Mouse (Mus musculus) limb, embryonic 12.5 days (tissue): Measurements from ENCODE around the gene Peli2. TPM values are rescaled to one million over a fixed set of nuclear protein-coding genes. Genes with fewer than 3 reads are reported as not detected.
"Not testable (repeated sequence)": the region's sequence is repeated elsewhere in the genome, so short reads cannot be mapped to it uniquely, and the experiment has no call there.

Experiments
- ATAC-seq: fragments of 200-750 bp; cut with Nextera tagmentation; 2 replicates; pipeline ENCODE4 v1.8.0; 2017; ENCODE audit warnings: low read depth, moderate TSS enrichment; ENCODE audit not compliant: insufficient number of reproducible peaks, insufficient read depth, low FRiP score, low TSS enrichment
- H3K27ac ChIP-seq: fragments of 300-500 bp; sonication (generic); 2 replicates; pipeline ENCODE4 v1.5.1; 2016; ENCODE audit warnings: mild to moderate bottlenecking, moderate library complexity
- H3K27me3 ChIP-seq: fragments of 300-500 bp; sonication (generic); 2 replicates; pipeline ENCODE4 v1.6.1; 2016; ENCODE audit warnings: mild to moderate bottlenecking, moderate library complexity
- H3K36me3 ChIP-seq: fragments of 300-500 bp; sonication (generic); 2 replicates; pipeline ENCODE4 v1.6.1; 2016; ENCODE audit warnings: mild to moderate bottlenecking, moderate library complexity
- H3K4me1 ChIP-seq: fragments of 300-500 bp; sonication (generic); replicated peaks from 2 replicates; pipeline ENCODE4 v1.6.1; 2016
- H3K4me2 ChIP-seq: fragments of 300-500 bp; sonication (generic); 2 replicates; pipeline ENCODE4 v1.6.1; 2016; ENCODE audit warnings: mild to moderate bottlenecking, moderate library complexity
- H3K4me3 ChIP-seq: fragments of 300-500 bp; sonication (generic); replicated peaks from 2 replicates; pipeline ENCODE4 v1.5.1; 2016; ENCODE audit warnings: mild to moderate bottlenecking
- H3K9ac ChIP-seq: fragments of 300-500 bp; sonication (generic); replicated peaks from 2 replicates; pipeline ENCODE4 v1.6.1; 2016; ENCODE audit warnings: mild to moderate bottlenecking, moderate library complexity
- H3K9me3 ChIP-seq: fragments of 300-500 bp; sonication (generic); 2 replicates; pipeline ENCODE4 v1.6.1; 2016; ENCODE audit warnings: mild to moderate bottlenecking, moderate library complexity
- WGBS: fragments of 180-500 bp; shearing (Covaris S2); methylation state at CpG from one replicate; pipeline ENCODE4 v1.1.7; 2016; 5-methylcytosine and 5-hydroxymethylcytosine counted together
- polyA plus RNA-seq: library from polyadenylated mRNA; unstranded; fragments of >200 nt; fragmentation: Nextera tagmentation; extraction: Ambion mirVana; gene quantifications from 2 replicates; pipeline ENCODE4 v1.2.1, GENCODE M21; 2016

Peli2 gene
- 12.3 and 12.6 TPM in 2 replicates for polyA plus RNA-seq

- Histone ChIP-seq H3K36me3 (no peaks in the 10 kb centered on the region), H3K27ac (peak within 1 kb of the TSS; percentile 90), H3K9me3 (no peaks in the 10 kb centered on the region), H3K9ac (peak within 1 kb of the TSS; percentile 89), H3K27me3 (peaks cover 6% of the 10 kb centered on the region; the same call in 1 of the 2 replicates), H3K4me1 (peaks cover 42% of the 10 kb centered on the region), H3K4me2 (peak within 1 kb of the TSS; percentile 81), H3K4me3 (peak within 1 kb of the TSS; percentile 84)
- WGBS: under 1% methylated on average over 115 of the region's 117 CpGs
- peak; percentile 60 for ATAC-seq
These were observed at the start of gene Peli2 for GRCm38 (mm10) chr14:48120752-48121528. Gene Peli2, plus strand, starts transcription at chr14:48120823.

- Histone ChIP-seq H3K27ac (no peak overlapping the region), H3K9me3 (no peaks in the 10 kb centered on the region), H3K4me1 (no peaks in the 10 kb centered on the region), H3K4me3 (no peak overlapping the region), H3K36me3 (no peaks in the 10 kb centered on the region), H3K4me2 (no peak overlapping the region), H3K27me3 (no peaks in the 10 kb centered on the region), H3K9ac (no peak overlapping the region)
- 88% methylated on average over 4 of the region's 4 CpGs for WGBS
- ATAC-seq: no peak
These were observed 48.5 kb upstream of the Peli2 start for GRCm38 (mm10) chr14:48072104-48072503.

GRCm38 (mm10) chr14:48073247-48074161 lies 47.1 kb upstream of the Peli2 start:
- WGBS: 65% methylated on average over 24 of the region's 24 CpGs
- H3K36me3 ChIP-seq: no peaks in the 10 kb centered on the region
- H3K9me3 ChIP-seq: no peaks in the 10 kb centered on the region
- no peaks in the 10 kb centered on the region for H3K4me1 ChIP-seq
- no peak for ATAC-seq
- no peak overlapping the region for H3K9ac ChIP-seq
- no peak overlapping the region for H3K4me2 ChIP-seq
- H3K27ac ChIP-seq: no peak overlapping the region
- no peaks in the 10 kb centered on the region for H3K27me3 ChIP-seq
- no peak overlapping the region for H3K4me3 ChIP-seq

- not testable (repeated sequence) for H3K9me3 ChIP-seq, H3K4me3 ChIP-seq, ATAC-seq, H3K36me3 ChIP-seq, H3K9ac ChIP-seq, H3K27ac ChIP-seq, H3K4me2 ChIP-seq, H3K27me3 ChIP-seq
- WGBS: 94% methylated on average over 17 of the region's 17 CpGs
- peaks cover 10% of the 10 kb centered on the region for H3K4me1 ChIP-seq
These were observed 41.0 kb upstream of the Peli2 start for GRCm38 (mm10) chr14:48079574-48079973.

GRCm38 (mm10) chr14:48083836-48084812 lies 36.5 kb upstream of the Peli2 start:
- no peaks in the 10 kb centered on the region for H3K27me3 ChIP-seq
- WGBS: 19% methylated on average over 14 of the region's 14 CpGs
- peaks cover 18% of the 10 kb centered on the region for H3K4me1 ChIP-seq
- ATAC-seq: no peak; the same call in 1 of the 2 replicates
- H3K4me2 ChIP-seq: peak overlapping the region; percentile 35
- H3K27ac ChIP-seq: peak overlapping the region; percentile 66
- no peaks in the 10 kb centered on the region for H3K36me3 ChIP-seq
- no peaks in the 10 kb centered on the region for H3K9me3 ChIP-seq
- no peak overlapping the region for H3K9ac ChIP-seq
- no peak overlapping the region for H3K4me3 ChIP-seq

- WGBS: 46% methylated on average over 7 of the region's 7 CpGs
- peaks cover 21% of the 10 kb centered on the region for H3K4me1 ChIP-seq
- H3K9me3 ChIP-seq: no peaks in the 10 kb centered on the region
- H3K27me3 ChIP-seq: no peaks in the 10 kb centered on the region
- no peak for ATAC-seq
- H3K9ac ChIP-seq: no peak overlapping the region
- no peak overlapping the region for H3K27ac ChIP-seq
- H3K36me3 ChIP-seq: no peaks in the 10 kb centered on the region
- H3K4me2 ChIP-seq: no peak overlapping the region
- H3K4me3 ChIP-seq: no peak overlapping the region
These were observed 33.8 kb upstream of the Peli2 start for GRCm38 (mm10) chr14:48086682-48087297.

GRCm38 (mm10) chr14:48087298-48087830 lies 33.3 kb upstream of the Peli2 start:
- H3K9ac ChIP-seq: no peak overlapping the region
- no peak overlapping the region for H3K4me2 ChIP-seq
- 49% methylated on average over 8 of the region's 8 CpGs for WGBS
- no peaks in the 10 kb centered on the region for H3K27me3 ChIP-seq
- H3K4me1 ChIP-seq: peaks cover 21% of the 10 kb centered on the region
- H3K4me3 ChIP-seq: no peak overlapping the region
- no peaks in the 10 kb centered on the region for H3K36me3 ChIP-seq
- no peaks in the 10 kb centered on the region for H3K9me3 ChIP-seq
- H3K27ac ChIP-seq: no peak overlapping the region
- no peak for ATAC-seq

- WGBS: 66% methylated on average over 4 of the region's 4 CpGs
- Histone ChIP-seq H3K9ac (no peak overlapping the region), H3K27me3 (no peaks in the 10 kb centered on the region), H3K36me3 (no peaks in the 10 kb centered on the region), H3K27ac (no peak overlapping the region), H3K4me3 (no peak overlapping the region), H3K4me2 (no peak overlapping the region), H3K9me3 (no peaks in the 10 kb centered on the region), H3K4me1 (peaks cover 7% of the 10 kb centered on the region; the same call in 1 of the 2 replicates)
- ATAC-seq: no peak
These were observed 30.2 kb upstream of the Peli2 start for GRCm38 (mm10) chr14:48090465-48090864.

- Histone ChIP-seq H3K36me3 (no peaks in the 10 kb centered on the region), H3K4me2 (no peak overlapping the region), H3K27me3 (no peaks in the 10 kb centered on the region), H3K4me1 (peaks cover 7% of the 10 kb centered on the region; the same call in 1 of the 2 replicates), H3K27ac (no peak overlapping the region), H3K4me3 (no peak overlapping the region), H3K9ac (no peak overlapping the region), H3K9me3 (no peaks in the 10 kb centered on the region)
- ATAC-seq: no peak
- WGBS: 83% methylated on average over 8 of the region's 8 CpGs
These were observed 29.5 kb upstream of the Peli2 start for GRCm38 (mm10) chr14:48091160-48091559.

GRCm38 (mm10) chr14:48098253-48098652 lies 22.4 kb upstream of the Peli2 start:
- 59% methylated on average over 6 of the region's 6 CpGs for WGBS
- H3K4me3 ChIP-seq: no peak overlapping the region
- no peaks in the 10 kb centered on the region for H3K9me3 ChIP-seq
- ATAC-seq: no peak
- H3K9ac ChIP-seq: no peak overlapping the region
- no peak overlapping the region for H3K27ac ChIP-seq
- no peaks in the 10 kb centered on the region for H3K36me3 ChIP-seq
- H3K4me2 ChIP-seq: no peak overlapping the region
- H3K27me3 ChIP-seq: no peaks in the 10 kb centered on the region
- H3K4me1 ChIP-seq: no peaks in the 10 kb centered on the region
